Mouse (Mus musculus) testis, adult 2 months (tissue): ENCODE results near the gene Supt3. TPM values are rescaled to one million over a fixed set of nuclear protein-coding genes. Genes with fewer than 3 reads are reported as not detected.

ENCODE experiments used
- H3K27ac ChIP-seq: fragments of 200-500 bp; 2 replicates; pipeline ENCODE4 v1.5.1; 2012; ENCODE audit warnings: low read depth, low read length; ENCODE audit not compliant: control insufficient read depth, insufficient read depth
- H3K27me3 ChIP-seq: fragments of 200-500 bp; 2 replicates; pipeline ENCODE4 v1.6.1; 2012; ENCODE audit warnings: mild to moderate bottlenecking, low read length, moderate library complexity; ENCODE audit not compliant: control insufficient read depth, insufficient read depth
- H3K36me3 ChIP-seq: fragments of 200-500 bp; 2 replicates; pipeline ENCODE4 v1.6.1; 2012; ENCODE audit warnings: mild to moderate bottlenecking, low read length; ENCODE audit not compliant: control insufficient read depth, insufficient read depth
- H3K4me1 ChIP-seq: fragments of 200-500 bp; 2 replicates; pipeline ENCODE4 v1.6.1; 2012; ENCODE audit warnings: low read length; ENCODE audit not compliant: control insufficient read depth, insufficient read depth
- H3K4me3 ChIP-seq: fragments of 200-500 bp; 2 replicates; pipeline ENCODE4 v1.5.1; 2012; ENCODE audit warnings: low read depth, mild to moderate bottlenecking, low read length, moderate library complexity, mixed read lengths; ENCODE audit not compliant: control insufficient read depth
- CTCF ChIP-seq: fragments of 200-500 bp; IDR thresholded peaks from 2 replicates; pipeline ENCODE4 v1.5.1; 2012; ENCODE audit warnings: low read depth, mild to moderate bottlenecking, inconsistent platforms, low read length, moderate library complexity; ENCODE audit not compliant: control insufficient read depth, insufficient read depth, insufficient replicate concordance
- POLR2A ChIP-seq: fragments of 200-500 bp; IDR thresholded peaks from 2 replicates; pipeline ENCODE4 v1.6.1; 2012; ENCODE audit warnings: low read depth, mild to moderate bottlenecking, inconsistent platforms, low read length, moderate library complexity; ENCODE audit not compliant: control insufficient read depth
- polyA plus RNA-seq: library from polyadenylated mRNA; depleted of rRNA; stranded (reverse); fragments of >200 nt; gene quantifications from 2 replicates; pipeline ENCODE4 v1.2.3, GENCODE M21; 2012

Supt3 gene
- polyA plus RNA-seq, 1 experiment, result 19.6 TPM

DNA sequence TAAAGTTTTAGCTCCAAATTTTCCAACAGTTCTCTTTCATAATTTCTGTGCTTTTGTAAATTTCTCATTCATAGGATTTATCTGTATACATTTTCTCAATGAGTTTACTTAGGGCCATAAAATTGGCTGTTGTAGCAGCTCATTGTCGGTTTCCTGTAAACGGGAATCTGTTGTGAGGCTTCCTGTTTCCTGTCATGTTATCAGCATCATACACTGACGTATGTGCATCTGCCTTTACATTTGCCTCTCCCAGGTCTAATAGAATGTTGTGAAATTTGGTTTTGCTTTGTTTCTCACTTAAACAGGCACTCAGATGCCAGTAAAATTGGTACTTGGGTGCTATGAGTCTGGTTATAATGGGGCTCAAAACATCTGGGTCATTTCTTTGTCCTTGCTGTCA, 338.4 kb downstream of the Supt3 start:
- Histone ChIP-seq H3K27ac (no peak overlapping the region), H3K4me3 (no peak overlapping the region), H3K4me1 (no peaks in the 10 kb centered on the region), H3K27me3 (no peaks in the 10 kb centered on the region), H3K36me3 (no peaks in the 10 kb centered on the region)
- TF ChIP-seq CTCF (no peak), POLR2A (no peak)

DNA sequence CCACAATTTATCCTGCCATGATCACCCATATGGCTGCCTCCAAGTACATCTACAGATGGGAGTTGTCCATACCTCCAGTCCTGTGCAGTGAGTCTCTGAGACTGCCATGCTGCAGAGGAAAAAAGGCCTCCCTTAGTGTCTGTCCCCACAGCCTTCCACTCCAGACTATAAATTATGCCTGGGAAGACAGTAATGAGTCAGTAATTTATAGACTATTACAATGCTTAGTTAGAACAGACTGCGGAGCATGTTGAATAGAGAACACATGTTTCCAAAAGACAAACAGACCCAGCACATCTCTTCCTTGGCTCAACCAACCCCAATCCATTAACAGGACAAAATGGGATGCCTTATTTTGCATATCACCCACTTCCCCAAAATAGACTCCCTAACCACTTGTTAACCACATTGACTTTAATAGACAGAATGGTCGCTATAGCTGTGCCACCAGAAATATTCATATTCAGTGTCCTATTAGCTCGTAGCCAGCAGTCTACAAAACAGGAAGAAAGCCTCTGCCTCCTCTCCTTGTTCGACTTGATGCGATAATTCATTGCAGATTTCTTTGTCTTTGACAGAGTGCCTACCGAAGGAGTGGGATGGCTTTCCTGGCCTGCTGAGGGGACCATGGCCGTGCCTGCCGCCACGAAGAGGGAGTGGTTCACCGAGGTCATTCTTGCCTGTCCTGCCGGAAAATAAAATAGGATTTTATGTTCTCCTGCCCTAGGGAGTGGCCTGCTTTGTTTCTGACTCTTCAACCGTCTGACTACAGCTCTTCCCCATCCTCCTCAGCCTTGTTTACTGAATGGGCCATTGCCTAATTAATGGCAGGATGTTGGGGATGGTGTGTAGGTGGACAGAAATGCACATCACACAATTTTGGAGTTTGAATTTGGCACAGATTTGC, 341.9 kb downstream of the Supt3 start:
- Histone ChIP-seq H3K27ac (no peak overlapping the region), H3K27me3 (no peaks in the 10 kb centered on the region), H3K36me3 (no peaks in the 10 kb centered on the region), H3K4me3 (no peak overlapping the region), H3K4me1 (no peaks in the 10 kb centered on the region)
- TF ChIP-seq POLR2A (no peak), CTCF (no peak)

DNA sequence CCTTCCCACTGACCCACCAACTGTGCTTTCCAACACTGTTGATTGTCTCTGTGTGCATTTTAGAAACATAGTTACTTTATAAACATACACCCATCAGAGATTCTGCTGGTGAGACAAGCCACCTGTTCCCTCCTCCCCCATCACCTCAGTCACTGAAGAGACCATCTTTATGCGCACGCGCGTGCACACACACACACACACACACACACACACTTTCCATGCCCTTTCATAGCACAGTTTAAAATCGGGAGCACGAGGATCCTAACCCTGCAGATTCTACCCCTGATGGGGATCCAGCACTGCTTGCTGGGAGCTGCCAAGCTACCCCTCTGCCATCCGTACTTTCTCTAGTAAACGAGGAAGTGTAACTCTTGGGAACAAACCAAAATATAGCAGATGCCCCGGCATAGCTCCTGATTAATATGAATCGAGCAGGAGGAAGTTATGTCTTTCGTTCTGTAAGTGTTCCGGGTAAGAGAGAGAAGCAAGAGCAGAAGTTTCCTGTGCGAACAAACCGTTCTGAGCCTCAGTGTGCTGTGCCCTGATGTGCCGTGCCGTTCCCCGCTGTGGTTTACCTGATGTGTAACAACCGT, 342.8 kb downstream of the Supt3 start:
- Histone ChIP-seq H3K4me3 (no peak overlapping the region), H3K27ac (no peak overlapping the region), H3K27me3 (no peaks in the 10 kb centered on the region), H3K36me3 (no peaks in the 10 kb centered on the region), H3K4me1 (no peaks in the 10 kb centered on the region)
- TF ChIP-seq POLR2A (no peak), CTCF (no peak)

DNA sequence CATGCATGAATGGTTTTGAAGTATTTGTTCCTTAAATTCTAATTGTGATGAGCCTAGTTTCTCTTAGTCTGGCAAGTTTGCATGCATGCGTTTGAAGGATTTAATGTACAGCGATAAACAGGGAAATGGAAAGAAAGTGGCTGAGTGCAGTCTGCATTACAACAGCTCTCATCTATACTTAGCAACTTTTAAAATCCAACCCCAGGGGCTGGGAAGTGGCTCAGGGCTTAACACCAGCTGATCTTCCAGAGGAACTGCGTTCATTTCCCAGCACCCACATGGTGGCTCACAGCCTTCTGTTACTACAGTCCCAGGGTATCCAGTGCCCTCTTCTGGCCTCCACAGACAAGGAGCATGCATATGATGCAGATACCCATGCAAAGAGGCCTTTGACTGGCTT, 346.9 kb downstream of the Supt3 start:
- no peaks in the 10 kb centered on the region for H3K36me3 ChIP-seq
- TF ChIP-seq POLR2A (no peak), CTCF (no peak)
- H3K27me3 ChIP-seq, result no peaks in the 10 kb centered on the region
- H3K27ac ChIP-seq, result no peak overlapping the region
- no peak overlapping the region for H3K4me3 ChIP-seq
- no peaks in the 10 kb centered on the region for H3K4me1 ChIP-seq

GRCm38 (mm10) chr17:45128611-45129010, 351.7 kb downstream of the Supt3 start:
- Histone ChIP-seq H3K27ac (no peak overlapping the region), H3K36me3 (no peaks in the 10 kb centered on the region), H3K4me1 (no peaks in the 10 kb centered on the region), H3K4me3 (no peak overlapping the region), H3K27me3 (no peaks in the 10 kb centered on the region)
- TF ChIP-seq CTCF (no peak), POLR2A (no peak)

DNA sequence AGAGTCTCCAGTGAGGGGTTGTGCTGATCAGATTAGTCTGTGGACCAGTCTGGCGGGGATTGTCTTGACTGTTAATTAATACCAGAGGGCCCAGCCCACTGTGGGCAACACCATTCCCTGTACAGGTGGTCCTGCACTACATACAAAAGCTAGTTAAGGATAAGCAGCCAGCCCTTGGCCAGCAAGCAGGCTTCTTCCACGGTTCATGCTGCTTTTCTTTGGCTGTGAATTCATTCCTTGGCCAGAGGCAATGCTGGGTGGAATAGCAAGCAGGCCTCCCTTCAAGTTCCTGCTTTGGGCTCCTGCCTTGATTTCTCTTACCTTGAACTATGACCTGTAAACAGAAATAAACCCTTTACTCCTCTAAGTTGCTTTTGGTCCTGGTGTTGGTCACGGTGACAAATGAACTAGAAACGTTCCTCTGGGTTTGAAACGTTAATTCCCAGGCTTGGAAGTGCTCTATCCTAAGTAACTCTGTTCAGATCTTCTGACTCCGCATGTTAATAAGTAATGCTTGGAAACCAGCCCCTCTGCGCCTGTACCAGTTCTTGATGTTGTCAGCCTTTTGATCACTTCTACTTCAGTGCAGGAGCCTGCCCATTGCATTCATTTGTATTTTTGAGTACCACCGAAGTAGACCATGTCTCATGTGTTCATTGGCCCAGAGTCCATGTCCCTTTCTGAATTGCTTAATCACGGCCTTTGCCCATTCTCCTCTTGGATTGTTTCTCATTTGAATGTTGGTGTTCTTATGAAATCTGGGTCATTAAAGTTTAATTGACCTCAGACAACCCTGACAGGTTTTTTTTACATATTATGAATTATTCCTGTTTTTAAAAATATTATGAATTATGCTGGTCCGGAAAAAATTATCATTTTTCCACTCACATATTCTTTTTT, 356.8 kb downstream of the Supt3 start:
- Histone ChIP-seq H3K27me3 (no peaks in the 10 kb centered on the region), H3K36me3 (no peaks in the 10 kb centered on the region), H3K27ac (no peak overlapping the region), H3K4me1 (no peaks in the 10 kb centered on the region), H3K4me3 (no peak overlapping the region)
- TF ChIP-seq CTCF, result no peak
- no peak for TF ChIP-seq POLR2A

- Histone ChIP-seq H3K27ac (no peak overlapping the region), H3K27me3 (no peaks in the 10 kb centered on the region), H3K4me3 (no peak overlapping the region), H3K4me1 (no peaks in the 10 kb centered on the region), H3K36me3 (no peaks in the 10 kb centered on the region)
- no peak for TF ChIP-seq CTCF
- TF ChIP-seq POLR2A, result no peak
Observed at GRCm38 (mm10) chr17:45136491-45136890, 359.5 kb downstream of the Supt3 start.
